Mouse (Mus musculus): ENCODE measurements at regions not wholly inside any gene's neighbourhood (a gene's known extent, or its start where the extent isn't known, plus 50 kb on each side); places are given as distances from the start of the nearest gene placed in this dataset.
A peak's percentile ranks its signal among the peaks of the same experiment; 100 is the strongest.

- no peak for DNase-seq
These were observed 3879.6 kb upstream of the Gm7489 start for GRCm38 (mm10) chr15:50005142-50005541.

DNA sequence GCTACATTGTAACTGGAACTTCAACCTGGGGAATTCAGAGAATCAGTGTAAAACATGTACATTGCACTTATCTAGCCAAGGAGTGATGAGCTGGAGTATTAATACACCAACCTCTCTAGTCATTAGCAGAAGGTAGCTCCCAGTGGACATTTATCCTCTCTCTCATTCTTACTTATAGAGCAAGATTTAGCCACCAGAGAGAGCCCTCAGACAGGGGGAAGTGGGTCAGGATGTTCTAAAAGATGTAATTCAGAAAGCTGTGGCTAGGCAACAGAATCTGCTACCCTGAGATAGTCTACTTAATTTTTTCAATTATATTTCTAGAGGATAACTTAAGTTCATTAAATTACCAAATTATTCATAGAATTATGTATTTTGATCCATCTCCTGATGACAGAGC is 3838.1 kb upstream of the Gm7489 start:
- DNase-seq, result no peak

- no peak for DNase-seq
These were observed 3831.2 kb upstream of the Gm7489 start for GRCm38 (mm10) chr15:50053468-50053867.

- DNase-seq, result no peak
These were observed 3830.8 kb upstream of the Gm7489 start for GRCm38 (mm10) chr15:50053892-50054291.

GRCm38 (mm10) chr15:50078246-50078645 is 3806.5 kb upstream of the Gm7489 start:
- DNase-seq, result peak in 1 of 2 experiments; percentile 4

DNA sequence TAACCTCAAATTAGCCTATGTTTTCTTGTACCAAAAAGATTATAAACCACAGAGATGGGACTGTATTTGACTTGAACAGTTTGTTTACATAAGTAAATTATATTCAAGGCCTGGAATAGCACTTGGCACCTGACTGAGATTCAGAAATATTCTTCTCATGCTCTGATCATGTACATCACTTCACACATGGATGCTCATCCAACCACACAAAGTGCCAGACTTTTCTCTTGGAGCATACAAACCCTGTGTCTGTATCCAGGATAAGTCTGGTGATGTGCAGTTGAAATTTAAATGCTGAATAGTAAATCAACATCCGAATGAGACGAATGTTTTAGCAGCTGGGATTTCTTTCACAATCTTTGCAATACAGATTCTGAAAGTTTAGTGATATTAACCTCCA is 3802.3 kb upstream of the Gm7489 start:
- DNase-seq, result no peak

- DNase-seq, result no peak
These were observed 3782.0 kb upstream of the Gm7489 start for GRCm38 (mm10) chr15:50102596-50103277.

GRCm38 (mm10) chr15:50108913-50109312 is 3775.8 kb upstream of the Gm7489 start:
- no peak for DNase-seq

- DNase-seq, result no peak
These were observed 3730.8 kb upstream of the Gm7489 start for GRCm38 (mm10) chr15:50153863-50154262.

GRCm38 (mm10) chr15:50172276-50172772 is 3712.4 kb upstream of the Gm7489 start:
- no peak for DNase-seq

- DNase-seq, result no peak
These were observed 3701.5 kb upstream of the Gm7489 start for GRCm38 (mm10) chr15:50183185-50183584.

Measured in cerebellum, postnatal 25 days (tissue).